Mouse (Mus musculus): ENCODE results near the gene Hadh.
A peak's percentile ranks its signal among the peaks of the same experiment; 100 is the strongest.

DNA sequence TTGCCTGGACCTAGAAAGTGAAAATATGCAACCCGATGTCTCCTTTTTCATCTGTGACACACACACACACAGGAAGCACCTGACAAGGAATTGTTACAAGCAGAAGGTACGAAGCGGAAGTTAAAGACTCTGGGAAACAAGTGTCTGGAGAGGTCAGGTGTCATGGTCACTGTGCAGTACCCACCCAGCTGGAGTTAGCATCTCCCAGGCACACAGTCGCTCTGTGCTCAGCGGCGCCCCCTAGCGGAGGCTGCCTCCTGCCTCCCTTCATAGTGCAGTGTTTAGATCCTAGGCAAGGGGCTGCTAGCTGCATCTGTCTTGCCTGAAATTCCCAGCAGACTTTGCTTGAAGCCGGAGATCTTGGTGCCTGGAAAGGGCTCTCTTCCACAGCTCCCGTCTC, 57.1 kb downstream of the Hadh start:
- TF ChIP-seq CTCF (IDR thresholded peaks at IDR 0.05; ENCODE audit: low read depth, low read length) (peak; percentile 95), POLR2A (IDR thresholded peaks at IDR 0.05; ENCODE audit: insufficient read depth, low read length) (no peak), EP300 (IDR thresholded peaks at IDR 0.05; ENCODE audit: insufficient read depth, low read depth, low read length) (no peak)
